Mouse (Mus musculus) embryonic fibroblast, embryonic 13.5 days (primary cell): ENCODE results near the gene Rad17. TPM values are rescaled to one million over a fixed set of nuclear protein-coding genes. Genes with fewer than 3 reads are reported as not detected.

Experiments used
- H3K27ac ChIP-seq: 2 replicates; pipeline ENCODE4 v1.5.1; 2012; ENCODE audit warnings: low read length, control low read depth, inconsistent platforms; ENCODE audit not compliant: insufficient read depth
- H3K4me1 ChIP-seq: 2 replicates; pipeline ENCODE4 v1.6.1; 2011; ENCODE audit warnings: low read length; ENCODE audit not compliant: control insufficient read depth, insufficient read depth
- H3K4me3 ChIP-seq: 2 replicates; pipeline ENCODE4 v1.5.1; 2011; ENCODE audit warnings: mild to moderate bottlenecking, control low read depth, low read length; ENCODE audit not compliant: insufficient read depth
- CTCF ChIP-seq: IDR thresholded peaks from 2 replicates; pipeline ENCODE4 v1.5.1; 2011; ENCODE audit warnings: mild to moderate bottlenecking, control low read depth, low read length, moderate library complexity, borderline replicate concordance; ENCODE audit not compliant: insufficient read depth
- POLR2A ChIP-seq: IDR thresholded peaks from 2 replicates; pipeline ENCODE4 v1.6.1; 2011; ENCODE audit warnings: low read depth, mild to moderate bottlenecking, control low read depth, low read length, moderate library complexity
- polyA plus RNA-seq: library from polyadenylated mRNA; stranded (reverse); fragments of >200 nt; gene quantifications from 2 replicates; pipeline ENCODE4 v1.2.4, GENCODE M21; 2011; ENCODE audit warnings: low read depth; ENCODE audit not compliant: missing spikeins, insufficient read length

Rad17 gene
- polyA plus RNA-seq, 1 experiment = 22.0 TPM

GRCm38 (mm10) chr13:100575950-100576349, 74.9 kb downstream of the Rad17 start:
- TF ChIP-seq POLR2A (no peak), CTCF (no peak)
- H3K4me3 ChIP-seq = no peak overlapping the region
- no peaks in the 10 kb centered on the region for H3K4me1 ChIP-seq
- no peak overlapping the region for H3K27ac ChIP-seq

- TF ChIP-seq POLR2A (no peak), CTCF (no peak)
- Histone ChIP-seq H3K4me1 (no peaks in the 10 kb centered on the region), H3K27ac (no peak overlapping the region), H3K4me3 (no peak overlapping the region)
These were observed 80.1 kb downstream of the Rad17 start for GRCm38 (mm10) chr13:100570713-100571112.

- H3K4me1 ChIP-seq = no peaks in the 10 kb centered on the region
- H3K27ac ChIP-seq = no peak overlapping the region
- TF ChIP-seq POLR2A (no peak), CTCF (no peak)
- no peak overlapping the region for H3K4me3 ChIP-seq
These were observed 82.5 kb downstream of the Rad17 start for GRCm38 (mm10) chr13:100568359-100568758.

Other genes with a start within 250 kb of the Rad17 start
- gene Naip1, start 198.2 kb downstream of the Rad17 start, polyA plus RNA-seq = not detected in 2 replicates
- 30.8 and 42.1 TPM in 2 replicates for gene Gtf2h2, start 158.5 kb downstream of the Rad17 start, polyA plus RNA-seq
- not detected in 2 replicates for gene Ocln, start 98.3 kb downstream of the Rad17 start, polyA plus RNA-seq
- 0.17 TPM in 1 of 2 replicates, not detected in the other for gene Marveld2, start 34.1 kb downstream of the Rad17 start, polyA plus RNA-seq
- gene Ak6, start 72 bp downstream of the Rad17 start, polyA plus RNA-seq = 209 and 222 TPM in 2 replicates
- 3.9 and 6.2 TPM in 2 replicates for gene Taf9, start 528 bp upstream of the Rad17 start, polyA plus RNA-seq
- gene Ccdc125, start 18.7 kb upstream of the Rad17 start, polyA plus RNA-seq = 1.4 and 2.3 TPM in 2 replicates
- 81.4 and 82.4 TPM in 2 replicates for gene Cdk7, start 79.9 kb upstream of the Rad17 start, polyA plus RNA-seq
- 62.8 and 64.2 TPM in 2 replicates for gene Mrps36, start 93.6 kb upstream of the Rad17 start, polyA plus RNA-seq
- 17.4 and 20.9 TPM in 2 replicates for gene Cenph, start 124.8 kb upstream of the Rad17 start, polyA plus RNA-seq
- 84.2 and 103 TPM in 2 replicates for gene Ccnb1, start 135.5 kb upstream of the Rad17 start, polyA plus RNA-seq
- 54.5 and 58.8 TPM in 2 replicates for gene Slc30a5, start 182.4 kb upstream of the Rad17 start, polyA plus RNA-seq